Mouse (Mus musculus) adrenal gland, adult 18-20 months (tissue): ENCODE measurements around the gene Piga. TPM values are rescaled to one million over a fixed set of nuclear protein-coding genes. Genes with fewer than 3 reads are reported as not detected.

Experiments
- DNase-seq, 2 experiments: peaks; one replicate each; pipeline ENCODE4 v3.0.0; 2021 to 2022; ENCODE audit warnings: low spot score in 2 of 2
- long read RNA-seq, 2 experiments: library from polyadenylated mRNA; stranded (forward); transcript quantifications; one replicate each; pipeline ENCODE4 v2.0.0; 2021
- total RNA-seq, 2 experiments: library from RNA; stranded (reverse); gene quantifications; 1 replicate in 1 of 2; 2 replicates in 1 of 2; pipeline ENCODE4 v1.2.3; 2021

Piga gene
- total RNA-seq = 10 to 100 TPM in 1 of 2 experiments, 1 to 10 TPM in 1; 5.1 to 13.2 TPM
- long read RNA-seq, experiment 1 = 0 reads
- long read RNA-seq, experiment 2, transcript Piga-203 (6 exons, 3,212 nt) = major isoform, 5 of 13 reads
- long read RNA-seq, experiment 2, partial matches to known transcripts = 2 of 13 reads
- long read RNA-seq, experiment 2, other reads (novel, unspliced or antisense) = 2 of 13 reads

GRCm38 (mm10) chrX:164419471-164419939, at the start of gene Piga:
Gene Piga, plus strand, starts transcription at chrX:164419787.
- peak; percentile 70 to 71 for DNase-seq

- no peak for DNase-seq
Measured at GRCm38 (mm10) chrX:164370576-164370975, 49.0 kb upstream of the Piga start.

GRCm38 (mm10) chrX:164373081-164373480, 46.5 kb upstream of the Piga start, which contains the start of gene Vegfd:
Gene Vegfd, plus strand, starts transcription at chrX:164373378.
- DNase-seq = peak; percentile 13 to 25

GRCm38 (mm10) chrX:164374586-164374985, 45.0 kb upstream of the Piga start:
- no peak for DNase-seq

GRCm38 (mm10) chrX:164379721-164380120, 39.9 kb upstream of the Piga start:
- DNase-seq = no peak

- DNase-seq = peak; percentile 67 to 72
Measured at GRCm38 (mm10) chrX:164381618-164382408, 37.8 kb upstream of the Piga start.

GRCm38 (mm10) chrX:164394091-164394490, 25.5 kb upstream of the Piga start:
- DNase-seq = no peak

GRCm38 (mm10) chrX:164398456-164398855, 21.1 kb upstream of the Piga start:
- DNase-seq = no peak

- no peak for DNase-seq
Measured at GRCm38 (mm10) chrX:164405080-164405649, 14.4 kb upstream of the Piga start.

- no peak for DNase-seq
Measured at GRCm38 (mm10) chrX:164406133-164407022, 13.2 kb upstream of the Piga start.

GRCm38 (mm10) chrX:164408301-164408927, 11.2 kb upstream of the Piga start:
- DNase-seq = no peak

- no peak for DNase-seq
Measured at GRCm38 (mm10) chrX:164410562-164410961, 9.0 kb upstream of the Piga start.

- DNase-seq = no peak
Measured at GRCm38 (mm10) chrX:164416803-164417202, 2.8 kb upstream of the Piga start.

- no peak for DNase-seq
Measured at GRCm38 (mm10) chrX:164418008-164418407, 1.6 kb upstream of the Piga start.

GRCm38 (mm10) chrX:164419955-164420354, 368 bp downstream of the Piga start:
- DNase-seq = no peak

GRCm38 (mm10) chrX:164420518-164420917, 931 bp downstream of the Piga start:
- no peak for DNase-seq

- no peak for DNase-seq
Measured at GRCm38 (mm10) chrX:164424821-164425220, 5.2 kb downstream of the Piga start.

GRCm38 (mm10) chrX:164427295-164427694, 7.7 kb downstream of the Piga start:
- DNase-seq = no peak

GRCm38 (mm10) chrX:164428224-164428623, 8.6 kb downstream of the Piga start:
- no peak for DNase-seq

- DNase-seq = no peak
Measured at GRCm38 (mm10) chrX:164430621-164431020, 11.0 kb downstream of the Piga start.

- no peak for DNase-seq
Measured at GRCm38 (mm10) chrX:164431133-164431532, 11.5 kb downstream of the Piga start.
